Mouse (Mus musculus) bone marrow macrophage, adult 2 months (primary cell): ENCODE results near the gene G3bp2. TPM values are rescaled to one million over a fixed set of nuclear protein-coding genes. Genes with fewer than 3 reads are reported as not detected.

Experiments used
- H3K27ac ChIP-seq: 2 replicates; pipeline ENCODE4 v1.5.1; 2012; ENCODE audit warnings: low read depth, low read length; ENCODE audit not compliant: insufficient read depth
- H3K4me1 ChIP-seq: 2 replicates; pipeline ENCODE4 v1.6.1; 2012; ENCODE audit warnings: low read length; ENCODE audit not compliant: control insufficient read depth, insufficient read depth
- H3K4me3 ChIP-seq: 2 replicates; pipeline ENCODE4 v1.5.1; 2012; ENCODE audit warnings: mild to moderate bottlenecking, low read length, moderate library complexity; ENCODE audit not compliant: insufficient read depth
- CTCF ChIP-seq: IDR thresholded peaks from 2 replicates; pipeline ENCODE4 v1.5.1; 2012; ENCODE audit warnings: low read depth, mild to moderate bottlenecking, low read length, moderate library complexity
- POLR2A ChIP-seq: IDR thresholded peaks from 2 replicates; pipeline ENCODE4 v1.6.1; 2012; ENCODE audit warnings: mild to moderate bottlenecking, low read depth, low read length, borderline replicate concordance
- polyA plus RNA-seq: library from polyadenylated mRNA; stranded (reverse); fragments of >200 nt; gene quantifications from 2 replicates; pipeline ENCODE4 v1.2.4, GENCODE M21; 2012; ENCODE audit not compliant: missing spikeins, insufficient read depth, insufficient read length

The G3bp2 gene
- polyA plus RNA-seq, 1 experiment, result 112 TPM

- Histone ChIP-seq H3K4me3 (peak overlapping the region; percentile 89), H3K27ac (peak overlapping the region; percentile 88), H3K4me1 (peaks cover 24% of the 10 kb centered on the region)
- no peak for TF ChIP-seq POLR2A
- TF ChIP-seq CTCF, result no peak
Observed at GRCm38 (mm10) chr5:92082821-92083401, 608 bp downstream of the G3bp2 start.

GRCm38 (mm10) chr5:92081326-92081725, 2.2 kb downstream of the G3bp2 start:
- TF ChIP-seq CTCF (no peak), POLR2A (no peak)
- Histone ChIP-seq H3K4me1 (peaks cover 27% of the 10 kb centered on the region), H3K27ac (no peak overlapping the region), H3K4me3 (0 out of 2 replicates have a peak overlapping the region, but pooled peaks have one; percentile 89)

- Histone ChIP-seq H3K4me3 (no peak overlapping the region), H3K4me1 (peaks cover 27% of the 10 kb centered on the region), H3K27ac (no peak overlapping the region)
- no peak for TF ChIP-seq CTCF
- no peak for TF ChIP-seq POLR2A
Observed at GRCm38 (mm10) chr5:92080400-92080799, 3.1 kb downstream of the G3bp2 start.

GRCm38 (mm10) chr5:92079304-92079703, 4.2 kb downstream of the G3bp2 start:
- no peak overlapping the region for H3K4me3 ChIP-seq
- H3K4me1 ChIP-seq, result peaks cover 27% of the 10 kb centered on the region
- TF ChIP-seq POLR2A (no peak), CTCF (no peak)
- no peak overlapping the region for H3K27ac ChIP-seq

- no peak for TF ChIP-seq CTCF
- TF ChIP-seq POLR2A, result no peak
- H3K27ac ChIP-seq, result no peak overlapping the region
- no peak overlapping the region for H3K4me3 ChIP-seq
- peaks cover 27% of the 10 kb centered on the region for H3K4me1 ChIP-seq
Observed at GRCm38 (mm10) chr5:92078751-92079150, 4.8 kb downstream of the G3bp2 start.

- TF ChIP-seq POLR2A, result no peak
- peak; percentile 49; the same call in 1 of the 2 replicates for TF ChIP-seq CTCF
- Histone ChIP-seq H3K4me3 (no peak overlapping the region), H3K4me1 (peaks cover 19% of the 10 kb centered on the region)
Observed at GRCm38 (mm10) chr5:92076273-92076672, 7.2 kb downstream of the G3bp2 start.

GRCm38 (mm10) chr5:92074061-92074460, 9.5 kb downstream of the G3bp2 start:
- H3K27ac ChIP-seq, result no peak overlapping the region
- no peak overlapping the region for H3K4me3 ChIP-seq
- TF ChIP-seq POLR2A, result no peak
- TF ChIP-seq CTCF, result no peak
- H3K4me1 ChIP-seq, result peaks cover 8% of the 10 kb centered on the region

More at GRCm38 (mm10) chr5:92076273-92076672, 7.2 kb downstream of the G3bp2 start:
- no peak overlapping the region for H3K27ac ChIP-seq

- H3K4me1 ChIP-seq, result no peaks in the 10 kb centered on the region
- no peak overlapping the region for H3K4me3 ChIP-seq
- H3K27ac ChIP-seq, result no peak overlapping the region
- TF ChIP-seq CTCF, result no peak
- TF ChIP-seq POLR2A, result no peak
Observed at GRCm38 (mm10) chr5:92063192-92063591, 20.3 kb downstream of the G3bp2 start.

GRCm38 (mm10) chr5:92052866-92053265, 30.7 kb downstream of the G3bp2 start:
- Histone ChIP-seq H3K4me1 (no peaks in the 10 kb centered on the region), H3K27ac (no peak overlapping the region), H3K4me3 (no peak overlapping the region)
- TF ChIP-seq POLR2A (no peak), CTCF (no peak)

- H3K27ac ChIP-seq, result no peak overlapping the region
- no peak for TF ChIP-seq CTCF
- TF ChIP-seq POLR2A, result no peak
- H3K4me3 ChIP-seq, result no peak overlapping the region
- no peaks in the 10 kb centered on the region for H3K4me1 ChIP-seq
Observed at GRCm38 (mm10) chr5:92050419-92050818, 33.1 kb downstream of the G3bp2 start.
